Mouse (Mus musculus) ES-E14 (cell line): ENCODE measurements around the gene Nek1.

Experiments used
- MAFK ChIP-seq: IDR thresholded peaks from 2 replicates; pipeline ENCODE4 v1.6.1; 2014; ENCODE audit warnings: mild to moderate bottlenecking, low read depth, low read length, inconsistent platforms; ENCODE audit not compliant: insufficient read depth
- ZC3H11A ChIP-seq: IDR thresholded peaks from 2 replicates; pipeline ENCODE4 v1.6.1; 2012; ENCODE audit warnings: low read depth, mild to moderate bottlenecking, inconsistent platforms, low read length, borderline replicate concordance
- ZNF384 ChIP-seq: IDR thresholded peaks from 2 replicates; pipeline ENCODE4 v1.6.1; 2012; ENCODE audit warnings: low read depth, low read length, inconsistent platforms

DNA sequence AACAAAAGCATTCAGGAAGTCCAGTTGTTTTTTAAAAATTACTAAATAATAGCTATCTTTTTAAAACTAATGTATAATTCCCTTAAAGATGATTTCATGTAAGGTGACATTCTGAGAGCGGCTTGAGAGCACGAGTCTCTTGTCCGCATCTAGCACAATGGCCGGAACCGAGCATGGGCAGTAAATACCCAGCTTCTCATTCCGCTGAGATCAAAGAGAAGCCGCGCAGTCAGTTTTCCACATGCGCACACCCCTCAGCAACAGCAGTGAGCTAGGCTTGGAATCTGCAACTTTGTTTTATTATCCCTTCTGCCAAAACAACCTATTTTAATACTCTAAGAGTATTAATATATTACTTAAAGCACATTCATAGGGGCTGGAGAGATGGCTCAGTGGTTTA is 16.2 kb upstream of the Nek1 start:
- TF ChIP-seq MAFK (no peak), ZC3H11A (no peak), ZNF384 (no peak)
